In genomic region chrX:60570539-60570938, GRCm38 (mm10) we compare ENCODE assay signal across 31 mouse cellular contexts. TPM values are rescaled to one million over a fixed set of nuclear protein-coding genes. Genes with fewer than 3 reads are reported as not detected.
"Had no signal": no experiment of that assay in that cellular context is flagged by ENCODE, and none has a peak within 500 bp of the region (broad histone marks: within the 10 kb centered on the region; RNA-seq: fewer than 3 reads in every experiment).

No protein-coding gene starts in this region.

- H3K4me3 ChIP-seq: layer of hippocampus, adult 2 months; limb, embryonic 10.5 days; limb, embryonic 13.5 days; liver, embryonic 12.5 days; liver, embryonic 15.5 days; lung, embryonic 15.5 days; megakaryocyte, embryonic 14.5 days; midbrain, embryonic 13.5 days; myocyte; neural tube, embryonic 13.5 days had no signal

- H3K36me3 ChIP-seq: limb, embryonic 10.5 days; limb, embryonic 13.5 days; liver, embryonic 12.5 days; liver, embryonic 15.5 days; lung, embryonic 15.5 days; midbrain, embryonic 13.5 days; neural tube, embryonic 13.5 days had no signal

- ATAC-seq: intestine, postnatal 0 days; liver, embryonic 12.5 days; midbrain, embryonic 13.5 days had no signal

- H3K9me3 ChIP-seq: limb, embryonic 10.5 days; limb, embryonic 13.5 days; liver, embryonic 12.5 days; liver, embryonic 15.5 days; lung, embryonic 15.5 days; megakaryocyte, embryonic 14.5 days; midbrain, embryonic 13.5 days; neural tube, embryonic 13.5 days had no signal

- DNase-seq: kidney, adult 2 months; kidney, postnatal 25 days; layer of hippocampus, adult 9-11 months; liver; lung, adult 18-20 months; lung, postnatal 10 days; lung, postnatal 36 days; thymus, adult 18-20 months; thymus, postnatal 36 days had no signal

- H3K27me3 ChIP-seq: limb, embryonic 13.5 days; liver, embryonic 12.5 days; liver, embryonic 15.5 days; lung, embryonic 15.5 days; megakaryocyte, embryonic 14.5 days; midbrain, embryonic 13.5 days; neural tube, embryonic 13.5 days had no signal

- H3K4me2 ChIP-seq: limb, embryonic 13.5 days; liver, embryonic 12.5 days; liver, embryonic 15.5 days; lung, embryonic 15.5 days; midbrain, embryonic 13.5 days; neural tube, embryonic 13.5 days had no signal

- H3K4me1 ChIP-seq: limb, embryonic 10.5 days; limb, embryonic 13.5 days; liver, embryonic 12.5 days; liver, embryonic 15.5 days; lung, embryonic 15.5 days; megakaryocyte, embryonic 14.5 days; midbrain, embryonic 13.5 days; neural tube, embryonic 13.5 days had no signal

- H3K27ac ChIP-seq: kidney, postnatal 0 days; layer of hippocampus, adult 2 months; limb, embryonic 10.5 days; limb, embryonic 13.5 days; liver, embryonic 12.5 days; liver, embryonic 15.5 days; lung, embryonic 15.5 days; midbrain, embryonic 13.5 days; neural tube, embryonic 13.5 days had no signal

- H3K9ac ChIP-seq: limb, embryonic 13.5 days; liver, embryonic 12.5 days; liver, embryonic 15.5 days; lung, embryonic 15.5 days; midbrain, embryonic 13.5 days; neural tube, embryonic 13.5 days had no signal

RNA-seq across cellular contexts. Expression of gene Gm7073, which starts 31.5 kb away (rescaled TPM):
- total RNA-seq: layer of hippocampus, adult 2 months; layer of hippocampus, postnatal 25 days; left cerebral cortex, adult 18-20 months; left cerebral cortex, postnatal 25 days; monocyte, adult 5-6 weeks had no signal
- polyA plus RNA-seq: intestine, postnatal 0 days; kidney, adult 2 months; kidney, embryonic 14.5 days; kidney, postnatal 0 days; large intestine, adult 2 months; limb, embryonic 10.5 days; limb, embryonic 13.5 days; liver, embryonic 12.5 days; liver, embryonic 15.5 days; lung, embryonic 15.5 days; midbrain, embryonic 13.5 days; myocyte; neural tube, embryonic 13.5 days; small intestine, adult 2 months; spleen, adult 2 months; stomach, embryonic 16.5 days; urinary bladder, adult 2 months had no signal
